Mouse (Mus musculus): Measurements from ENCODE around the gene Lhfp.

Gene Lhfp

DNA sequence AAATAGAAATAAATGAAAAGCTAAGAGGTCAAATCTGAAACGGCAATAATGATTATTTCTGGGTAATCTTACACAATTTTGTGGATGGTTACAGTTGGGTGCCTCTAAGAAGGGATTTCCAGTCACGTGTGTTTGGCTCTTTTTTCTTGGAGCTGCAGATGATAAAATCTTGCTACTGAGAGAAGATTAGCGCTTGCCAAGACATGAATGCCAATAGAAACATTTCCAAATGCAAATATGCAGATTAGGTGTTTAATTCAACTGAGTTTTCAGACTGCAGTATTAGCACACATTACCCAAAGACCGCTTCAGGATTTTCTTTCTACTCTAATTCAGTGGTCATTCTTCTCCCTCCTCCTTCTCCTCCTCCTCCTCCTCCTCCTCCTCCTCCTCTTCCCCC lies 268.8 kb downstream of the Lhfp start:
- in situ Hi-C loops (cut with MboI, MseI), result no loop called here

DNA sequence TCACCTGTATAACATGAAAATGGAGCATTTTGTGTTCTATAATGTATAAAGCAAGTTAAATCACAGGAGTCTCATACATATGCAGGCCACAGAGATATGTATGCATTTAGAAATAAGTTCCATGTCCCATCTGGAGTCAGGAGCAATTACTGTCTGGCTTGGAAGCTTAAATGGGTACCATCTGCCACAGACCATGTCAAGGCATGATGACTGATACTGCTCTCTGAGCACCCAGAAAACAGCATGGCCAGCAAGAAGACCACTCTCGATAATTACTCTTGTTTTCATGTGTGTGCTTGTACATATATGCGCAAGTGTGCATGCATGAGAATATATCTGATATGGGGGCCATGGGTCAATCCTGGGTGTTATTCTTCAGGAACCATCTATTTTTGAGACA lies 269.3 kb downstream of the Lhfp start:
- in situ Hi-C loops (cut with MboI, MseI), result no loop called here

All from T-helper 1 cell (primary cell).